Mouse (Mus musculus): ENCODE measurements at regions not wholly inside any gene's neighbourhood (a gene's known extent, or its start where the extent isn't known, plus 50 kb on each side); places are given as distances from the start of the nearest gene placed in this dataset.
A peak's percentile ranks its signal among the peaks of the same experiment; 100 is the strongest.

- Histone ChIP-seq H3K9me3 (ENCODE audit: control insufficient read depth, low read length) (no peaks in the 10 kb centered on the region), H3K36me3 (ENCODE audit: control insufficient read depth, insufficient read depth, low read length) (no peaks in the 10 kb centered on the region), H3K4me3 (ENCODE audit: low read depth, low read length) (no peak overlapping the region), H3K27ac (ENCODE audit: low read depth, low read length) (no peak overlapping the region), H3K4me2 (ENCODE audit: low read depth) (no peak overlapping the region), H3K27me3 (ENCODE audit: control insufficient read depth, insufficient read depth, low read length) (peaks cover 3% of the 10 kb centered on the region; the same call in 1 of the 2 replicates), H3K4me1 (ENCODE audit: control insufficient read depth, insufficient read depth, low read length) (no peaks in the 10 kb centered on the region), H3K9ac (ENCODE audit: low read length) (no peak overlapping the region)
- ATAC-seq (ENCODE audit: insufficient read depth, low FRiP score, low TSS enrichment) = no peak
- DNase-seq (ENCODE audit: low spot score) = no peak
- 92% methylated on average over 5 of the region's 5 CpGs for WGBS
Observed at GRCm38 (mm10) chr14:48855453-48855852, 181.8 kb upstream of the Otx2 start.

DNA sequence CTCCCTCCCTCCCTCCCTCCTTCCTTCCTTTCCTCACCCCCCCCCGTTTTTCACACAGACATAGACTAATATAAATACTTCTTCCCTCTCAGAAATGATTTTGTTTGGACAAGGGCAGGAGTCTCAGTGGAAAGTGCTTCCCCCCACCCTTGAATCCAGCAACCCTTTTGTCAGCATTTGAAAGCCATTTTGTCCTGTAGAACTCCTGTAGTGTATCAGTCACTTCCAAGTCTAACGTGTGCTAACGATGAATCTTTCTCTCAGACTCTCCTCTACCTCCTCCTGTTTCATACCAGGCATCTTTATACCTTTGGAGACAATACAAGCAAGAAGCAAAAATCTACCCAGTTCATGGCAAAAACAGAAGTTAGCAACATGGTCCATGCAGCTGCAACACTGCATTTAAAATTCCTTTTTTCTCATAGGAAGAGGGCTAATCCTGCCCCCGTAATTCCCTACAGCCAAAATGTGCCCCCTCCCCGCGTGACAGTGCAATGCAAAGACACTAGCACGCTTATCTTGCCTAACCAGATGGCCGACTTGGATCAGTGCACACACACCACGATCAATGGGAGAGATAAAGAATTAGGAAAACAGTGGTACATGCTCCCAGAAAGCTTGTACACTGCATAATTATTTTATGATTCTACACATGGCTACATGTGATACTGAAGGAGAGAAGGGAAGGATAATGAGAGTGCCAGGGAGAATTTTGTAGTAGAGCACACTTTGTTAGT lies 180.7 kb upstream of the Otx2 start:
- Histone ChIP-seq H3K4me2 (ENCODE audit: low read depth) (no peak overlapping the region), H3K27me3 (ENCODE audit: control insufficient read depth, insufficient read depth, low read length) (peaks cover 3% of the 10 kb centered on the region; the same call in 1 of the 2 replicates), H3K9ac (ENCODE audit: low read length) (no peak overlapping the region), H3K36me3 (ENCODE audit: control insufficient read depth, insufficient read depth, low read length) (no peaks in the 10 kb centered on the region), H3K4me3 (ENCODE audit: low read depth, low read length) (no peak overlapping the region), H3K9me3 (ENCODE audit: control insufficient read depth, low read length) (no peaks in the 10 kb centered on the region), H3K27ac (ENCODE audit: low read depth, low read length) (no peak overlapping the region), H3K4me1 (ENCODE audit: control insufficient read depth, insufficient read depth, low read length) (no peaks in the 10 kb centered on the region)
- ATAC-seq (ENCODE audit: insufficient read depth, low FRiP score, low TSS enrichment) (no peak), DNase-seq (ENCODE audit: low spot score) (no peak)
- 67% methylated on average over 9 of the region's 9 CpGs for WGBS

GRCm38 (mm10) chr14:48853479-48854187 lies 180.0 kb upstream of the Otx2 start:
- H3K4me1 ChIP-seq (ENCODE audit: control insufficient read depth, insufficient read depth, low read length) = no peaks in the 10 kb centered on the region
- 37% methylated on average over 7 of the region's 7 CpGs for WGBS
- no peak overlapping the region for H3K4me2 ChIP-seq (ENCODE audit: low read depth)
- peaks cover 3% of the 10 kb centered on the region; the same call in 1 of the 2 replicates for H3K27me3 ChIP-seq (ENCODE audit: control insufficient read depth, insufficient read depth, low read length)
- H3K9me3 ChIP-seq (ENCODE audit: control insufficient read depth, low read length) = no peaks in the 10 kb centered on the region
- DNase-seq (ENCODE audit: low spot score) = no peak
- H3K36me3 ChIP-seq (ENCODE audit: control insufficient read depth, insufficient read depth, low read length) = no peaks in the 10 kb centered on the region
- no peak overlapping the region for H3K4me3 ChIP-seq (ENCODE audit: low read depth, low read length)
- H3K27ac ChIP-seq (ENCODE audit: low read depth, low read length) = no peak overlapping the region
- H3K9ac ChIP-seq (ENCODE audit: low read length) = no peak overlapping the region
- ATAC-seq (ENCODE audit: insufficient read depth, low FRiP score, low TSS enrichment) = no peak

- Histone ChIP-seq H3K4me3 (ENCODE audit: low read depth, low read length) (no peak overlapping the region), H3K27ac (ENCODE audit: low read depth, low read length) (no peak overlapping the region), H3K4me2 (ENCODE audit: low read depth) (peak overlapping the region; percentile 27), H3K27me3 (ENCODE audit: control insufficient read depth, insufficient read depth, low read length) (peaks cover 3% of the 10 kb centered on the region; the same call in 1 of the 2 replicates), H3K9ac (ENCODE audit: low read length) (no peak overlapping the region), H3K9me3 (ENCODE audit: control insufficient read depth, low read length) (no peaks in the 10 kb centered on the region), H3K4me1 (ENCODE audit: control insufficient read depth, insufficient read depth, low read length) (no peaks in the 10 kb centered on the region), H3K36me3 (ENCODE audit: control insufficient read depth, insufficient read depth, low read length) (no peaks in the 10 kb centered on the region)
- WGBS = 12% methylated on average over 15 of the region's 15 CpGs
- DNase-seq (ENCODE audit: low spot score) (peak; percentile 15), ATAC-seq (ENCODE audit: insufficient read depth, low FRiP score, low TSS enrichment) (no peak)
Observed at GRCm38 (mm10) chr14:48852787-48853186, 179.2 kb upstream of the Otx2 start.

DNA sequence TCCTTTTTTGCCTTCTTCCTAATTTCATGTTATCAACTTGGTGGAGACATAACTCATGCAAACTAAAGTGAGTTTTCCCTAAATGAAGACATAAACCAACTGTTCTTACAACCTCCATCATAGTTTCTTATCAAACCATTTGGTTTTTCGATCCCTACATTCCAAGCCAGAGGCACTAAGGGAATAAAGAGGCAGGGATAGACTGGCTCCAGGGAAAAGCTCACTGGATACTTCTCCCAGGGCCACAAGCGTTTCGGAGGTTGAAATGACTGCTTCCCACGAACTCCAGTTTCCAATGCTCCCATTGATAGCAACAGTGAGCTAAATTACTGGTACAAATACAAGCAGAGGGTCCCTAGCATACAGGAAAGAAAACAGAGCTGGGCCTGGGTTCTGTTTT lies 178.4 kb upstream of the Otx2 start:
- Histone ChIP-seq H3K27me3 (ENCODE audit: control insufficient read depth, insufficient read depth, low read length) (peaks cover 3% of the 10 kb centered on the region; the same call in 1 of the 2 replicates), H3K9me3 (ENCODE audit: control insufficient read depth, low read length) (no peaks in the 10 kb centered on the region), H3K36me3 (ENCODE audit: control insufficient read depth, insufficient read depth, low read length) (no peaks in the 10 kb centered on the region), H3K9ac (ENCODE audit: low read length) (no peak overlapping the region), H3K4me2 (ENCODE audit: low read depth) (no peak overlapping the region), H3K4me3 (ENCODE audit: low read depth, low read length) (no peak overlapping the region), H3K27ac (ENCODE audit: low read depth, low read length) (no peak overlapping the region), H3K4me1 (ENCODE audit: control insufficient read depth, insufficient read depth, low read length) (no peaks in the 10 kb centered on the region)
- DNase-seq (ENCODE audit: low spot score) (no peak), ATAC-seq (ENCODE audit: insufficient read depth, low FRiP score, low TSS enrichment) (no peak)
- 57% methylated on average over 4 of the region's 4 CpGs for WGBS

- no peak for DNase-seq (ENCODE audit: low spot score)
Observed at GRCm38 (mm10) chr14:48842861-48843260, 169.2 kb upstream of the Otx2 start.

GRCm38 (mm10) chr14:48841278-48841677 lies 167.7 kb upstream of the Otx2 start:
- no peak overlapping the region for H3K4me2 ChIP-seq (ENCODE audit: low read depth)
- no peak overlapping the region for H3K27ac ChIP-seq (ENCODE audit: low read depth, low read length)
- H3K27me3 ChIP-seq (ENCODE audit: control insufficient read depth, insufficient read depth, low read length) = no peaks in the 10 kb centered on the region
- H3K4me3 ChIP-seq (ENCODE audit: low read depth, low read length) = no peak overlapping the region
- 50% methylated on average over 5 of the region's 5 CpGs for WGBS
- ATAC-seq (ENCODE audit: insufficient read depth, low FRiP score, low TSS enrichment) = no peak
- DNase-seq (ENCODE audit: low spot score) = no peak
- H3K9ac ChIP-seq (ENCODE audit: low read length) = no peak overlapping the region
- H3K9me3 ChIP-seq (ENCODE audit: control insufficient read depth, low read length) = no peaks in the 10 kb centered on the region
- H3K4me1 ChIP-seq (ENCODE audit: control insufficient read depth, insufficient read depth, low read length) = no peaks in the 10 kb centered on the region
- H3K36me3 ChIP-seq (ENCODE audit: control insufficient read depth, insufficient read depth, low read length) = no peaks in the 10 kb centered on the region

More at GRCm38 (mm10) chr14:48842861-48843260, 169.2 kb upstream of the Otx2 start:
- Histone ChIP-seq H3K27ac (ENCODE audit: low read depth, low read length) (no peak overlapping the region), H3K27me3 (ENCODE audit: control insufficient read depth, insufficient read depth, low read length) (no peaks in the 10 kb centered on the region), H3K4me2 (ENCODE audit: low read depth) (no peak overlapping the region), H3K4me3 (ENCODE audit: low read depth, low read length) (no peak overlapping the region), H3K9me3 (ENCODE audit: control insufficient read depth, low read length) (no peaks in the 10 kb centered on the region), H3K4me1 (ENCODE audit: control insufficient read depth, insufficient read depth, low read length) (no peaks in the 10 kb centered on the region), H3K9ac (ENCODE audit: low read length) (no peak overlapping the region), H3K36me3 (ENCODE audit: control insufficient read depth, insufficient read depth, low read length) (no peaks in the 10 kb centered on the region)
- WGBS = 90% methylated on average over 4 of the region's 4 CpGs
- no peak for ATAC-seq (ENCODE audit: insufficient read depth, low FRiP score, low TSS enrichment)

DNA sequence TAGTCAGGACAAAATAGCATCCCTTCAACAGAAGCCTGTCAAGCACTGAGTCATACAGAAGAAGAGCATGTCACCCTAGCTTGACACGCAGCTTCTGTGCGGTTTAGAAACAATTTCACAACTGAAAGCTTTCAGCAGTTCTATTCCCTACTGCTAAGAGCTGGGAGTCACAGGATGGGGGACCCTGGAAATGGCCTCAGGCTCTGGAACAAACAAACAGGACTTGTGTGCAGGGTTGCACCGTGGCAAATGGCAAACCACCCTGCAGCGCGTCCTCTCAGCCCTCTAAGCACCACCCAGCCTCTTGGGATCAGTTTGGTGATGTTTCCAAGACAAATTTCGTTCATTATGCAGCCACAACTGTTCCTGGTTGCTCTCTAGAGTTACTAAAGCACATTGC lies 163.6 kb upstream of the Otx2 start:
- 59% methylated on average over 6 of the region's 6 CpGs for WGBS
- H3K4me1 ChIP-seq (ENCODE audit: control insufficient read depth, insufficient read depth, low read length) = no peaks in the 10 kb centered on the region
- DNase-seq (ENCODE audit: low spot score) (no peak), ATAC-seq (ENCODE audit: insufficient read depth, low FRiP score, low TSS enrichment) (no peak)
- H3K4me2 ChIP-seq (ENCODE audit: low read depth) = no peak overlapping the region
- no peaks in the 10 kb centered on the region for H3K27me3 ChIP-seq (ENCODE audit: control insufficient read depth, insufficient read depth, low read length)
- H3K36me3 ChIP-seq (ENCODE audit: control insufficient read depth, insufficient read depth, low read length) = no peaks in the 10 kb centered on the region
- H3K9me3 ChIP-seq (ENCODE audit: control insufficient read depth, low read length) = no peaks in the 10 kb centered on the region
- H3K4me3 ChIP-seq (ENCODE audit: low read depth, low read length) = no peak overlapping the region
- no peak overlapping the region for H3K9ac ChIP-seq (ENCODE audit: low read length)
- H3K27ac ChIP-seq (ENCODE audit: low read depth, low read length) = no peak overlapping the region

DNA sequence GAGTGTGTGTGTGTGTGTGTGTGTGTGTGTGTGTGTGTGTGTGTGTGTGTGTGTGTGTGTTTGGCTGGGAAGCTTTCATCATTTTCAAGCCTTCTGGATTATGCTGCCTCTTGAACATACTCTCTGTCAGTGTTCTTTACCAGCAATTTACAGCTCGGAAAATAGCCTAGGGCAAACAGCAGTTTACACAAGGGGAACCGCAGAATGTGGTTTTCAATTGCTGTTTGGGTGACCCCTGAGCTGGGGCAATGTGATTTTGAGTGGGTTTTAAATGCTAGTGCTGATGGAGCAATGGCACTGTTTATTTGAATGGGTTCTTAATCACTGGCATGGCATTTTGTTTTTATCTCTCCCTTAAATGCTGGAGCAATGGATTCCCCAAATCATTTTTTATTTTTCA lies 162.5 kb upstream of the Otx2 start:
- no peak for ATAC-seq (ENCODE audit: insufficient read depth, low FRiP score, low TSS enrichment)

More for the DNA sequence above, 162.5 kb upstream of the Otx2 start:
- DNase-seq (ENCODE audit: low spot score) = no peak
- Histone ChIP-seq H3K9ac (ENCODE audit: low read length) (no peak overlapping the region), H3K4me3 (ENCODE audit: low read depth, low read length) (no peak overlapping the region), H3K4me1 (ENCODE audit: control insufficient read depth, insufficient read depth, low read length) (no peaks in the 10 kb centered on the region), H3K27me3 (ENCODE audit: control insufficient read depth, insufficient read depth, low read length) (no peaks in the 10 kb centered on the region), H3K4me2 (ENCODE audit: low read depth) (no peak overlapping the region), H3K27ac (ENCODE audit: low read depth, low read length) (no peak overlapping the region), H3K9me3 (ENCODE audit: control insufficient read depth, low read length) (no peaks in the 10 kb centered on the region), H3K36me3 (ENCODE audit: control insufficient read depth, insufficient read depth, low read length) (no peaks in the 10 kb centered on the region)
- WGBS = 61% methylated on average over 2 of the region's 2 CpGs

Data from neural tube, embryonic 11.5 days (tissue).